Mouse (Mus musculus) embryonic facial prominence, embryonic 14.5 days (tissue): ENCODE measurements around the gene Tnfaip8l3. TPM values are rescaled to one million over a fixed set of nuclear protein-coding genes. Genes with fewer than 3 reads are reported as not detected.
"Not testable (repeated sequence)": the region's sequence is repeated elsewhere in the genome, so short reads cannot be mapped to it uniquely, and the experiment has no call there.

ENCODE experiments used
- ATAC-seq: fragments of 200-750 bp; cut with Nextera tagmentation; 2 replicates; pipeline ENCODE4 v1.8.0; 2017; ENCODE audit warnings: low read depth, moderate number of reproducible peaks, moderate TSS enrichment
- DNase-seq: peaks from one replicate; pipeline ENCODE4 v3.0.0-alpha.2; 2015; ENCODE audit warnings: low spot score
- H3K27ac ChIP-seq: fragments of 300-500 bp; sonication (generic); replicated peaks from 2 replicates; pipeline ENCODE4 v1.5.1; 2014; ENCODE audit warnings: low read depth, mild to moderate bottlenecking, low read length, moderate library complexity
- H3K27me3 ChIP-seq: fragments of 300-500 bp; sonication (generic); replicated peaks from 2 replicates; pipeline ENCODE4 v1.6.1; 2014; ENCODE audit warnings: low read length; ENCODE audit not compliant: control insufficient read depth, insufficient read depth
- H3K36me3 ChIP-seq: fragments of 300-500 bp; sonication (generic); 2 replicates; pipeline ENCODE4 v1.6.1; 2014; ENCODE audit warnings: low read length, mixed read lengths; ENCODE audit not compliant: control insufficient read depth, insufficient read depth
- H3K4me1 ChIP-seq: fragments of 300-500 bp; sonication (generic); 2 replicates; pipeline ENCODE4 v1.6.1; 2014; ENCODE audit warnings: antibody characterized with exemption, low read length; ENCODE audit not compliant: control insufficient read depth, insufficient read depth
- H3K4me2 ChIP-seq: fragments of 300-500 bp; sonication (generic); 2 replicates; pipeline ENCODE4 v1.6.1; 2014; ENCODE audit warnings: low read depth, mild to moderate bottlenecking, low read length, moderate library complexity, mixed read lengths
- H3K4me3 ChIP-seq: fragments of 300-500 bp; sonication (generic); 2 replicates; pipeline ENCODE4 v1.5.1; 2014; ENCODE audit warnings: low read depth, mild to moderate bottlenecking, low read length
- H3K9ac ChIP-seq: fragments of 300-500 bp; sonication (generic); 2 replicates; pipeline ENCODE4 v1.6.1; 2014; ENCODE audit warnings: low read depth, mild to moderate bottlenecking, low read length, moderate library complexity, mixed read lengths
- H3K9me3 ChIP-seq: fragments of 300-500 bp; sonication (generic); 2 replicates; pipeline ENCODE4 v1.6.1; 2016; ENCODE audit warnings: low read length; ENCODE audit not compliant: control insufficient read depth
- WGBS: fragments of 180-500 bp; shearing (Covaris S2); extraction: QIAGEN DNeasy Blood & Tissue Kit; methylation state at CpG from one replicate; pipeline ENCODE4 v1.1.7; 2014; 5-methylcytosine and 5-hydroxymethylcytosine counted together
- polyA plus RNA-seq: library from polyadenylated mRNA; unstranded; fragments of >200 nt; fragmentation: Nextera tagmentation; extraction: Ambion mirVana; gene quantifications from 2 replicates; pipeline ENCODE4 v1.2.1, GENCODE M21; 2014

Gene Tnfaip8l3
- polyA plus RNA-seq, 1 experiment from 2014 or later, result 1.1 TPM

- H3K9me3 ChIP-seq, result no peaks in the 10 kb centered on the region
- H3K4me2 ChIP-seq, result no peak overlapping the region
- ATAC-seq (no peak), DNase-seq (no peak)
- no peaks in the 10 kb centered on the region for H3K27me3 ChIP-seq
- no peak overlapping the region for H3K4me3 ChIP-seq
- H3K27ac ChIP-seq, result no peak overlapping the region
- no peak overlapping the region for H3K9ac ChIP-seq
- no peaks in the 10 kb centered on the region for H3K36me3 ChIP-seq
- no peaks in the 10 kb centered on the region for H3K4me1 ChIP-seq
- WGBS, result 72% methylated on average over 9 of the region's 9 CpGs
These were observed 30.5 kb downstream of the Tnfaip8l3 start for GRCm38 (mm10) chr9:54037717-54038116.

GRCm38 (mm10) chr9:54034691-54035090, 33.5 kb downstream of the Tnfaip8l3 start:
- H3K27ac ChIP-seq, result no peak overlapping the region
- no peaks in the 10 kb centered on the region for H3K36me3 ChIP-seq
- DNase-seq, result no peak
- H3K4me3 ChIP-seq, result no peak overlapping the region
- WGBS, result 65% methylated on average over 5 of the region's 5 CpGs
- H3K9ac ChIP-seq, result no peak overlapping the region
- no peaks in the 10 kb centered on the region for H3K27me3 ChIP-seq
- H3K4me1 ChIP-seq, result no peaks in the 10 kb centered on the region
- no peak for ATAC-seq
- no peak overlapping the region for H3K4me2 ChIP-seq
- H3K9me3 ChIP-seq, result no peaks in the 10 kb centered on the region

GRCm38 (mm10) chr9:54022795-54023194, 45.4 kb downstream of the Tnfaip8l3 start:
- no peak overlapping the region for H3K27ac ChIP-seq
- H3K9me3 ChIP-seq, result no peaks in the 10 kb centered on the region
- ATAC-seq (no peak), DNase-seq (peak; percentile 36)
- H3K4me2 ChIP-seq, result no peak overlapping the region
- no peaks in the 10 kb centered on the region for H3K36me3 ChIP-seq
- H3K27me3 ChIP-seq, result no peaks in the 10 kb centered on the region
- 58% methylated on average over 3 of the region's 3 CpGs for WGBS
- H3K4me1 ChIP-seq, result no peaks in the 10 kb centered on the region
- H3K9ac ChIP-seq, result no peak overlapping the region
- no peak overlapping the region for H3K4me3 ChIP-seq

- DNase-seq (no peak), ATAC-seq (no peak)
- H3K4me3 ChIP-seq, result no peak overlapping the region
- no peaks in the 10 kb centered on the region for H3K9me3 ChIP-seq
- no peaks in the 10 kb centered on the region for H3K4me1 ChIP-seq
- no peaks in the 10 kb centered on the region for H3K36me3 ChIP-seq
- H3K9ac ChIP-seq, result no peak overlapping the region
- WGBS, result 42% methylated on average over 1 of the region's 1 CpGs
- no peak overlapping the region for H3K4me2 ChIP-seq
- H3K27me3 ChIP-seq, result no peaks in the 10 kb centered on the region
- H3K27ac ChIP-seq, result no peak overlapping the region
These were observed 73.7 kb downstream of the Tnfaip8l3 start for GRCm38 (mm10) chr9:53994528-53994927.

- not testable (repeated sequence) for H3K27ac ChIP-seq, H3K36me3 ChIP-seq, H3K4me1 ChIP-seq, H3K9ac ChIP-seq, H3K4me3 ChIP-seq, DNase-seq, ATAC-seq, H3K27me3 ChIP-seq, H3K9me3 ChIP-seq, H3K4me2 ChIP-seq
These were observed 75.6 kb downstream of the Tnfaip8l3 start for GRCm38 (mm10) chr9:53992567-53992966.

GRCm38 (mm10) chr9:53990921-53991320, 77.3 kb downstream of the Tnfaip8l3 start:
- Histone ChIP-seq H3K4me2 (no peak overlapping the region), H3K27ac (no peak overlapping the region), H3K36me3 (no peaks in the 10 kb centered on the region), H3K9me3 (no peaks in the 10 kb centered on the region), H3K4me3 (no peak overlapping the region), H3K9ac (no peak overlapping the region), H3K27me3 (no peaks in the 10 kb centered on the region), H3K4me1 (no peaks in the 10 kb centered on the region)
- 5% methylated on average over 3 of the region's 3 CpGs for WGBS
- DNase-seq (peak; percentile 78), ATAC-seq (peak; percentile 83; the same call in 1 of the 2 replicates)

GRCm38 (mm10) chr9:53986972-53987371, 81.2 kb downstream of the Tnfaip8l3 start:
- H3K4me1 ChIP-seq, result no peaks in the 10 kb centered on the region
- peak; percentile 44 for DNase-seq
- H3K36me3 ChIP-seq, result no peaks in the 10 kb centered on the region
- no peak overlapping the region for H3K9ac ChIP-seq
- H3K27ac ChIP-seq, result no peak overlapping the region
- 38% methylated on average over 3 of the region's 3 CpGs for WGBS
- H3K4me2 ChIP-seq, result no peak overlapping the region
- H3K4me3 ChIP-seq, result no peak overlapping the region
- H3K27me3 ChIP-seq, result no peaks in the 10 kb centered on the region
- H3K9me3 ChIP-seq, result no peaks in the 10 kb centered on the region
- no peak for ATAC-seq

GRCm38 (mm10) chr9:53984868-53985267, 83.3 kb downstream of the Tnfaip8l3 start:
- no peak overlapping the region for H3K4me3 ChIP-seq
- no peaks in the 10 kb centered on the region for H3K9me3 ChIP-seq
- no peaks in the 10 kb centered on the region for H3K27me3 ChIP-seq
- DNase-seq (peak; percentile 30), ATAC-seq (no peak)
- no peak overlapping the region for H3K27ac ChIP-seq
- 31% methylated on average over 9 of the region's 9 CpGs for WGBS
- no peaks in the 10 kb centered on the region for H3K36me3 ChIP-seq
- H3K4me1 ChIP-seq, result no peaks in the 10 kb centered on the region
- no peak overlapping the region for H3K9ac ChIP-seq
- no peak overlapping the region for H3K4me2 ChIP-seq

- H3K27me3 ChIP-seq, result peaks cover 38% of the 10 kb centered on the region
- peak within 1 kb of the TSS; percentile 57 for H3K9ac ChIP-seq
- H3K4me2 ChIP-seq, result peak within 1 kb of the TSS; percentile 97
- DNase-seq (peak; percentile 63), ATAC-seq (peak; percentile 90)
- H3K4me1 ChIP-seq, result 0 out of 2 replicates have a peak, but pooled peaks cover 5% of the 10 kb centered on the region
- 0% methylated on average over 20 of the region's 36 CpGs for WGBS
- no peak within 1 kb of the TSS for H3K27ac ChIP-seq
- H3K9me3 ChIP-seq, result no peaks in the 10 kb centered on the region
- H3K4me3 ChIP-seq, result peak within 1 kb of the TSS; percentile 55
- H3K36me3 ChIP-seq, result no peaks in the 10 kb centered on the region
These were observed 93.1 kb downstream of the Tnfaip8l3 start, which contains the start of gene Elmod1 for GRCm38 (mm10) chr9:53975122-53975518. Elmod1 (minus strand) TSS chr9:53975301.
